Mouse (Mus musculus): ENCODE data around the gene Slc22a2. TPM values are rescaled to one million over a fixed set of nuclear protein-coding genes. Genes with fewer than 3 reads are reported as not detected.
A peak's percentile ranks its signal among the peaks of the same experiment; 100 is the strongest.
"Not testable (repeated sequence)": the region's sequence is repeated elsewhere in the genome, so short reads cannot be mapped to it uniquely, and the experiment has no call there.

Slc22a2 gene
- 0.27 and 0.43 TPM in 2 replicates for total RNA-seq (2021)
- long read RNA-seq, partial matches to known transcripts, result 0 of 1 reads
- long read RNA-seq, other reads (novel, unspliced or antisense), result 1 of 1 reads

DNA sequence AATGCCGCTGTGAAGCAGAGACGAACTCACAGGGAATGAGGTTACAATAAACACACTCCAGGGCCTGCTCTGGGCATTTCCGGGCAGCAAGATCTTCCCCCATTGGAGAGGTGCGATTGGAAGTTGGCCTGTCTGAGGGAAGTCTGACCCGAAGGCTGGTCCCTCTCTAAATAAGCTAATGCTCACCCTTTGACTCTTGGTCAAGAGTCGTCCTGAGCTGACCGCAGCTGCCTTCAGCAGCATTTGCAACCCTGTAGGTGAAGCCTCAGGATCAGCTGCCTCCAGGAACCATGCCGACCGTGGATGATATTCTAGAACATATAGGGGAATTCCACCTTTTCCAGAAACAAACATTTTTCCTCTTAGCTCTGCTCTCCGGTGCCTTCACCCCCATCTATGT lies at the start of gene Slc22a2:
Gene Slc22a2 (plus strand): TSS at position 142 of the 400 bp plus-strand sequence.
- no peak for DNase-seq

DNA sequence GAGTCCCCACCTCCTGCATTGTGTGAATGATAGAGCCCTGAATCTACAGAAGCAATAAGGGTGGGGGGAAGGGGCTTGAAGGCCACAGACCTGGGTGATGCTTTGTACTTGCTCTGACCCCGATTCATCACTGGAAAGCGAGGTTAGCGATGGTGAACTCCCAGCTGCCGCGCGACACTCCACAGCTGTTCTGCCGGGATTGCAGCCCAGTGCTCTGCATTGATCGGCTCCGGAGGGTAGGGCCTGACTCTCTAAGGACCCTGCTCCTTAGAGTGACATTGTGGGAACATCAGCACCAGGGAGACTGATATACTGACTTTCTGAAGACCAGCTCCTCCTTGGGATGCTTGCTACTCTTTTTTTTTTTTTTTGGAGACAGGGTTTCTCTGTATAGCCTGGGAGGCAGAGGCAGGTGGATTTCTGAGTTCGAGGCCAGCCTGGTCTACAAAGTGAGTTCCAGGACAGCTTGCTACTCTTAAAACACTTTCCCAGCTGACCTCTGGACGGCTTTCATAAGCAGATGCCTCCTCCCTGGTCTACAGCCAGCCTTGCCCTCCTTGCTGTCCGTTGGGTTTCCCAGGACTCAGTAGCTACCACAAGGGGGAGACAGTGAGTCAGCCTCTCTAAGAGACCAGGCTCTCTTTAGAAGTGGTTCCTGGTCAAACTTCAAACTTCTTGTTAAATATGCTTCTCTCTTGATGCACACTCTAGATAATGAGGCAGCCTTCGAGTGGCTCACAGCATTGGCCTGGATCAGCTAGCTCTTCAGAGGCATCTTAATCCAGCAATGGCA lies 49.4 kb upstream of the Slc22a2 start:
- DNase-seq, result peak; percentile 60

DNA sequence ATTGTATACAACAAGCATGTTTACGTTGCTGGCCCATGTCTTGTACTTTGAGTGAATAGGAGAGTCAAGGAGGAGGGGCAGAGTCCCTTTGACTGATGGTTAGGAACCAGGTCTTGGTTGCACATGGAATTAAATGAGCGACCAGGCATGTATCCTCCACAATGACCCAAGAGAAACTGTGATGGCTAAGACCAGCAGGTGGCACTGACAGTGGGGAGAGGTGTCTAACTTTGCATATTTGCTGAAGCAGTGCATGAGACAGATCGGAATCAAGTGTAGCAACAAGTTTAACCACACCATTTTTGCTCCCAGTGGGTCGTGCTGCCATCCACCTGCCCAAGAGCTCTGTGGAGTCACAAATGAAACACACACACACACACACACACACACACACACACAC lies 21.7 kb upstream of the Slc22a2 start:
- DNase-seq, result no peak

DNA sequence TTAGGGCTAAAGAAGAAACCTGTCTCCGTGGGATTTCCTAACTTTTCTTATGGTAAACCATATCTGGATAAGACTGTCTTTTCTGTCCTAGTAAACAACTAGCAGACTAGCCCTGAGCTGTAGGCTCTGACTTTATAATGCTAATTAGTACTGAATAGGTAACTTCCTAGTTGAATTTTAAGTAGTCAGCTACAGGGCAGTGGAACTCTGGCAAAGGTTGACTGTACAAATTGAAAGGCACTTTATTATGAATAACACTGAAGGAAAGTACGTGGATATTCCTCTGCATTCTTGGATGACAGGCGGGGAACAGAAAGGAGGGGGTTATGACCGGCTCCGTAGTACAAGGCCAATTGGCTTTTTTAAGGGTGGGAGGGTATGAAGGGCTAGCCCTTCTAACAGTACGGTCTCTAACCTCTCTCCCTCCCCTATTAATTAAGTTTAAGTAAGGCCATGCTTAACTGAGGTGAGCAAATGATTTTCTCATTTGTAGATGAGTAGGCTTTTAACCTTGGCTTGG lies 19.4 kb upstream of the Slc22a2 start:
- DNase-seq, result not testable (repeated sequence)

DNA sequence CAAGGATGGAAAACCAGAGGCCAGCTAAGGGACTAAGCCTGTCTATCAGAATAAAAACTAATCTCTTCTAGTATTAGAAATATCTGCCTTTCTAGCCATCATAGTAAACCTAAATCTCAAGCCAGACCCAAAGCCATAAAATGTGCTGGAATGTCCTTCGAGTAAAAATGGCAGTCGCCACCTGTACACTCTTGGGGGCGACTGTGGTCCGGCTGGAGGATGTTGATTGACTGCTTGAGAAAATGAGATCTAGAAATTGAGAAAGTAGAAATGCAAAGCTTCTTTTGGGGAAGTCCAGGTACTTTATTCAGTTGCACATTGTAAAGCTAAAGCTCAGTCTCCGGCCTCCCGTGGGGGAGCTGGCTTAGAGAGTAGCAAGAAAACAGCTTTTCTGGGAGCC lies 18.5 kb upstream of the Slc22a2 start:
- DNase-seq, result no peak

DNA sequence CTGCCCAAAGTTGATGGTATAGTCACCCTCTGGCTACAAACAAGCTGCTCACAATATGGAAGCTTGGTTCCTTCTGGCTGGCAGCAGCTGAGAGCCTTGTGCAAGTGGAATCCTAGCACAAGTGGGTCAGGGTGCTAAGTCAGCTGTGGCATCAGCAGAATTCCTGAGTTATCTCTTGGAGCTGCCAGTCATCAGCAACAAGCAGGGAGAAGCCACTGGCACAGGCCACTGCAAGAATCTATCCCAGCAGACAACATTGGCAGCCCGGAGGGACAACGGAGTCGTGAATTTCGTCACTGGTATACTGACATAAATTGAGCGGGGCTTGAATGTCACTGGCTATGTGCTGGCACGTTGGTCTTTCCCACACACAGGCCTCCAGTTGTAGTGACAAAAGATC lies 12.6 kb upstream of the Slc22a2 start:
- peak; percentile 31 for DNase-seq

DNA sequence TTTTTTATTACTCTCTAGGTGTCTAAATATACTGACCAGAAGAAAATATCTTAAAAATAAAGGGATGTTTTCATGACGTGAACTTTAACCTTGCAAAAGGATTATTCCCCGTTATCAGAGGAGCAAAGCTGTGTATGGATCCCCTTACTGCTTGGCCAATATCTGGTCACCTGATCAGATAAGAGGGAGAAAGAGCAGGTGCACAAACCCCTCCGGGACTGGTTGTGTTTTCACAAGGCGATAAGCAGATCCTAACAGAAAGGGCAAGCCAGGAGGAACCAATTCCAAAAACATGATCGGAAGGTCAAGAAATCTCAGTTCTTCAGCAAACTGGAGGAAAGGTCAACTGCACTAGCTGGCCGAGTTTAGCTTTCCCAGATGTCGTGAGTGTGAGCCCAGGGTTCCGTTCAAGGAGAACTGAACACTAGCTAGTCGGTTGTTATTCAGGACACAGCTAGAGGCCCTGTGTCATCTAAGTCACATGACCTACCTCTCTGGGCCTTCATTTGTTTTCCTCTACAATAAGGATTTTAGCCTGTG lies 11.9 kb upstream of the Slc22a2 start:
- DNase-seq, result no peak

DNA sequence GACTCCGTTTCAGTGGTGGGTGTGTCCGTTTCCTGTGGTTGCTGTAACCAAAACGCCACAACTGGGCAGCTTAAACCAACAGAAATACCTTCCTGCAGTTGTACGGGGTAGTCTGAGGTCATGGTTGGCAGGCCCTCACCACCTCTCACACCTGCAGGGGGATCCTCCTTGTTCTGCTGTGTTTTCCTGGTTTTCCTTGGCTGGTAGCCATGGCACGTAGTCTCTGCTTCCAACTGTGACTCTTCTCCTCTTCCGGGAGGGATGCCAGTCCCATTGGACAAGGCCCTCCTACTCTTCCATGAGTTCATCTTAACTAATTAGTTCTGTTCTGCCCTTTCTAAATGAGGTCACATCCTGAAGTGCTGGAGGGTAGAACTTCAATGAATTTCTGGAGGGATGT lies 8.5 kb upstream of the Slc22a2 start:
- no peak for DNase-seq

DNA sequence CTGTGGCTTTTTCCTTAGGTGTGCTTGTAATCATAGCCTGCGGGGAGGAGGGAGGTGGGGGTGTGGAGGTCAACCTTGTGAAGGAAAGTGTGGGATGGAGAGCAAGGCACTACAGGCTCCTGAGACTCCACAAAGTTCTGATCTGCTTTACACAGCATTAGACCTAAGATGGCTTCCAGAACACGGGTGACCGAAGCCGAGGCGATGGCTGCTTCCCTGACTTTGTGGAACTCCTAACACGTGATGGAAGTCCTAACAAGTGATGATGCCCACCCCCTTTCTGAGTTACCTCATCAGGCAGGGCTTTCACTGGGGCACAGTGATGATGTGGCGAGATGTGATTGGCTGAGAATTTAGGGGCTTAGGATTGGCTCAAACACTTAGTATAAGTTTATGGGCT lies 6.8 kb upstream of the Slc22a2 start:
- DNase-seq, result no peak

DNA sequence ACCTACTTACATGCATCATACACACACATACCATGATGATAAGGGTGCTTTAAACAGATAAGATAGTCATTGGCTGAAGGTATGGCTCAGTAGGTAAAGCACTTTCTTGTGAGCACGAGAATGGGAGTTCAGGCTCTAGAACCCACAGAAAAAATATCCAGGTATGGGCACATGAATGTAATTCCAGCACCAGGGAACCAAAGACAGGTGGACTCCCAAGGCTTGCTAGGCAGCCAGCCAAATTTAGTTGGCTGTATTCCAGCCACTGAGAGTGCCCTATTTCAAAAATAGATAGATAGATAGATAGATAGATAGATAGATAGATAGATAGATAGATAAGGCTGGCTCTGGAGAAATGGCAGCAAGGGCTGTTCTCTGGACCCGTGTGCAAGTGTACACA lies 1.4 kb downstream of the Slc22a2 start:
- no peak for DNase-seq

DNA sequence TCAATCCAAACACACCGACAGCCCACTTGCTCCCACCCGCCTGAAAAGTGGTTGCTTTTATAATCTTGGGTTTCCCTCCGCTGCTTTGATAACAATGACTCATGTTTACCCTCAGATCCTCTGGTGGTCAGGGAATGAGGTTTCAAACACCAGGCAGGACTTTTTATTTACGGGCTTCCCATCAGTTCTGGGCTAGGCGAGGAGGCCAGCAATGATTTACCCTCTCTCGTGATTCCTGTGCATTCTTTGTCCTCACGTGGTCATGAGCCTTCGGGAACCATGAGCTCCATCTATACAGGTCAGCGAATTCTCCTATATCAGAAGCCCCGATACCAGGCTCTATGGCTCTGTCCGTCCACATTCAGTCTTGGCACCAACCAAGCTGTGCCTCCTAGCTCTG lies 3.0 kb downstream of the Slc22a2 start:
- DNase-seq, result no peak

DNA sequence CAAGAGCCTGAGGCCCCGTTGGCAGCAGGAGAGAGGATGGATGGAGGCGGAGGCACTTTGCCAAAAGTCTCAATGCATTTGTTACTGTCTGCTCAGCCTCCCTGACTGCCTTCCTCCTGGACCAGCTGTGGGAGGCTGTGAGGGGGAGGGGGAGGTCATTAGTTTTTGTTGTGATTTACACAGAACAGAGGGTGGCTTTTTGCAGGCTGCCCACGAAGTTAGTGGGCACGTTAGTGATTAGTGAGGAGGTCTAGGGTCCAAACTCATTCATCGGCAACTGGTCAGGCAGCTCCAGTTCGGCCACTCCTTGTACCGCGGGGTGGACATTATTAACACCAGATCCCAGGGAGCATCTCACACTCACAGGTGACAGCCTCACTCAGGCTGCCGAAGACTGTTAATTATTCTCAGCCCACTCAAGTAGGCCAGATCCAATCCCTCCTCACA lies 4.9 kb downstream of the Slc22a2 start:
- no peak for DNase-seq

DNA sequence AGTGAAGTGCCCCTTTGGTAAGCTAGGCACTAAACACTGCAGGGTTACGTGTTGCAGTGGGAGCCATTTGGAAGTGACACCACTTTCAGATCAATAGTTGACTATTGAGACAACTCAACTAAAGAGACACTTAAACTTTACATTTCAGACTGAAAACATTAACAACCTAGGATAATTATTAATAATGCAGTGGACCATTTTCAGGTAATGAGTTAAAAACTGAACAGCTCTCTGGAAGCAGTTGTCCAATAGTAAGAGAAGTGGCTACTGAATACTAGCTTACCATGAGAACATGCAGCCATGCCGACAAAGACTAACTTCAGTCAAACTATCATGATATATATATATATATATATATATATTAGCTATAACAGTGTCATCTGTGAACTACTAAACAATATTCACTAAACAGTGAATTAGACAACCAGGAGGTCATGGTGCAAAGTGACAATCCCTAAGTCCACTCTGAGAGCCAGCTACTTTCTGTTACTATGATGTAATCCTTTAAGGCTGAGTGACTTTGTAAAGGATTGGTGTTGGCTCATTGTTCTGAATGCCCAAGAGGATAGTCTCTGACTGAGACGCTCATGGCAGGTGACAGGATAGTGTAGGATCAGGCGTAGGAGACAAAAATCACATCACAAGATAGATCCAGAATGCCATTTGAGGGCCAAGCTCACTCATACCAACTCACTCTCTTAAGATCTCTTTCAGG lies 7.1 kb downstream of the Slc22a2 start:
- DNase-seq, result no peak

DNA sequence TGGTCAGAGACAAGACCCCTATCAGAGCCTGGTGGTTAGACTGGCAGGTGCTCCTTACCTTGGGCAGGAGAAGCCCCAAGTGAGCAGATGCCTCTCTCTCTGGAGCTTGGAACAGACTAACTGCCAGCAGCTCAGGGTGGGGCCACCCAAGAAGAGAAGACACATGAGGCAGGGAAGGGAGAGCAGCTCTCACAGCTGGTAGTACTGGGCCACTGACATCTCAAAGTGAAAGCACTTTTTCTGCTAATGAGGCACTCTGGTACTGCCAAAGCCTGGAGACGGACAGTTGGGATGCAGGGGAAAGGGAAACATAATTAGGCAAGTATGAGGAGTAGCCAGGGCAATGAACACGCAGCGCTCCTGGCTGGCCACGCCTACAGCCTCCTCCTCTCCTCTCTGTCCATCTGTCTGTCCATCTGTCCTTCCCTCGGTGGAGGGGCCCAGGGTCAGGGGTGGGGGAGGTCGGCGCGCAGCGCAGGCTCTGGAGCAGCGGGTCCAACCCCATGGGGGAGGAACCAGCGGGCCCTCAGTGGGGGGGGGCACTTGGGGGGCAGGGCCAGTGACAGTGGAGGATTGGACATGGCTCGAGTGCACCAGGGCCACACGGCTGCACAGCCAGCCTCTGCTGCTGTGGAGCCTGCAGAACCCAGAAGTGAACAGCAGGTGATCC lies 12.0 kb downstream of the Slc22a2 start:
- no peak for DNase-seq

DNA sequence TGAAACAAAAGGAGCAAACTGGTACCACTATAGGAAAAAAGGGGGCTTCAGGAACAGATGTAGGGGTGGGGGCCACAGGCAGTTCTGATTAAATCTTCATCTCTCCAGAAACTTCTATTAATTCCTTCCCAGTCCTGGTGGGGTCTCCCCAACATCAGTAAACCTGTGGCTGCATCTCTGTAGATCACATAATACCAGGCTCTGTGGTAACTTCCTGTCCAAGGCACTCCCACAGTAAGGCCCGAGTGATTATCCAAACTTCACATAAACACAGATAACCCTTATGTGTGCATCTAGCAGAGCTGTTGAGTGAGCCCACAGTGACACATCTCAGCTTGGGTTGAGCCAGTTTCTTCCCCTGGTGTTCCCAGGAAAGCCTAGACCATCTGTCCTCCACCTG lies 22.7 kb downstream of the Slc22a2 start:
- no peak for DNase-seq

DNA sequence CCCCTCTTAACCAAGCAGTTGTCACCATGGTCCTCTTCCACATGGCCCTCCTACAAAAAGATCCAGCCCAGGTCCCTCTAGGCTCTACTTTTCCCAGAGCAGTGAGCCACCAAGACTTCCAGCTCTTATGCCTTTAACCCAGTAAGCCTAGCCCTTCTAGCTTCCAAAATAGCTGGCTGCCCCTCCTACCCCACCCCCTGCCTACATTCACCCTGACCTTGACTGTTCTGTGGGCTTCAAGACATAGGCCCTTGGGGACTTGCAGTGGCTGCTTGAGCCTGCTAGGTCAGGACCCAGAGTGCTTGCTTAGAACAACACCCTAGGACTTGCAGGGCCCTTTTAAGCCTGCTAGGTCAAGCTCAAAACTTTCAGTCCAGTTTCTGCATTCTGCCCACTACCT lies 23.3 kb downstream of the Slc22a2 start:
- no peak for DNase-seq

DNA sequence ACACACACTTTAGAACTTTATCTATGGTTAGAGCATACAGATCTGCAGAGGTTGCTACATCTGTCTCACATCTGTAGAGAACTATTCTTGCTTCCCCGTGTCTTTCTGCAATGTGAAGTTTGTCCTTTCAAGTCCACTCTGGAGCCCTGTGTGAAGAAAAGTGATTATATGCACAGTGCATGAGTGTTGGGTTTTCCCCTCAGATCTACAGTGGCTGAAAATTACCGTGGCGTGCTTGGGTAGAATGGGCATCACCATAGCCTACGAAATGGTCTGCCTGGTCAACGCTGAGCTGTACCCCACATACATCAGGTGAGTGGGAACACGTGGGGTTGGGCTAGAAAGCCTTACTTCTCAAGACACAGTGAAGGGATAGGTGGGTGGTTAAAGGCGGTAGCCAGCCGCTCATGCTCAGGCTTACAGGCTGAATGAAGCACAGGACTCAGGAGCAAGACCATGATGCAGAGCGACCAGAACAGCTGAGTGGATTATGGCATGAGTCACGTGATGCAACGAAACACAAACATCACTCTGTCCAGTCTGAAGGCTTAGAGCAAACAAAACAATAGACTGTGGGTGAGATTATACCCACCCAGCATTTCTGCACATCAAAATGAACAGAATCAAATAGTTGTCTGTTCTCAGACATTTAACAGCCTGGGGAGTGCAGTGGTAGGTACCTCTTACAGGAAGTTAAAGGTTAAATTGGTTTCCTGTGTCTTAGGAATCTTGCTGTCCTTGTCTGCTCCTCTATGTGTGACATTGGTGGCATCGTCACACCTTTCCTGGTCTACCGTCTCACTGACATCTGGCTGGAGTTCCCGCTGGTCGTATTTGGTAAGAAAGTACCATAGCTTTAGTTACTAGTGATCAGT lies 30.8 kb downstream of the Slc22a2 start:
- no peak for DNase-seq

DNA sequence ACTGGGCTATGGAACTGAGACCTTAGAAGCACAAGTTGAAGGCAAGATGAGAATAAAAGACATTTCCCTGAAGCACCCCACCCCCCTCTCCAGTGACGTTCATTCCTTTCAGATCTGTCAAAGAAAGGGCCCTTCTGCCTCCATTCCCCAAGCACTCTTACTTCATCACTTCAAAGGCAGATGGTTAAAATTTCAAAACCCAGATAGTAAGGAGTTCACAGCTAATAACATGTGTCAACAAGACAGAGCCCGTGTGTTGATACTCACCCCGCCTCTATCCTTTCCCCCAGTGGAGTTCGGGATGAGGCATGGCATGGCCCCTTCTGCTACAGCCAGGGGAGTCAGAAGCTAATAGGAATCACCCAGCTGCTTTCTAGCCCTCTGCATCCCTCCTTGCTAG lies 31.5 kb downstream of the Slc22a2 start:
- no peak for DNase-seq

DNA sequence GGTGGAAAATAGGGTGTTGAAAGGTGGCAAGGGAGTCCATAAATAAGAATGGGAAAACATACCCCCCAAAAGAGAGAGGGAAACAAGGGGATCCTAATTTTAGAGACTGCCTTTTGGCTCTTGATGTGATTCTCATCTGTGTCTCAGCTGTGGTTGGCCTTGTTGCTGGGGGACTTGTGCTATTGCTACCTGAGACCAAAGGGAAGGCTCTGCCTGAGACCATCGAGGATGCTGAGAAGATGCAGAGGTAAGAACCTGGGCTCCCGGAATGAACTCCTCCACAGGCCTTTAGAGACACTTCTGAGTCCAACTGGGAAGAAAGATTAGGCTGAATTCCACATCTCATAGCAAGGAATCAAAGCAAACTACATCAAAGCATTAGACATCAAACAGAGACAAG lies 35.7 kb downstream of the Slc22a2 start:
- no peak for DNase-seq

DNA sequence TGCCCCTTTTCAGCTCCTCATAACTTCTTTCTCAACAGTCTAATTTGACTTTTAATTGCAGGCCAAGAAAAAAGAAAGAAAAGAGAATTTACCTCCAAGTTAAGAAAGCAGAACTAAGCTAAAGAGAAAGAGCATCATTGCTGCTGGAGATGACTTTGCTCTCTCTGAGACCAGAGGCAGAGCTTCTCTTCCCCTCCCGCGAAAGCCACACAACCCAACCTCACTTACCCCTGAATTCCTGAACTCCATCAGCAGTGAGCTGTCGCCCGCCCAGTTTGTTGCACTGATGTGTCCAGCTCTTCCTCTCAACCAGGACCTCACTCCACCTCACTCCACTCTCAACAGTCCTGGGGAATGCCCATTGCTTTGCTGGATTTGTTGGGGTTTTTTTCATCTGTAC lies 44.1 kb downstream of the Slc22a2 start:
- no peak for DNase-seq

DNA sequence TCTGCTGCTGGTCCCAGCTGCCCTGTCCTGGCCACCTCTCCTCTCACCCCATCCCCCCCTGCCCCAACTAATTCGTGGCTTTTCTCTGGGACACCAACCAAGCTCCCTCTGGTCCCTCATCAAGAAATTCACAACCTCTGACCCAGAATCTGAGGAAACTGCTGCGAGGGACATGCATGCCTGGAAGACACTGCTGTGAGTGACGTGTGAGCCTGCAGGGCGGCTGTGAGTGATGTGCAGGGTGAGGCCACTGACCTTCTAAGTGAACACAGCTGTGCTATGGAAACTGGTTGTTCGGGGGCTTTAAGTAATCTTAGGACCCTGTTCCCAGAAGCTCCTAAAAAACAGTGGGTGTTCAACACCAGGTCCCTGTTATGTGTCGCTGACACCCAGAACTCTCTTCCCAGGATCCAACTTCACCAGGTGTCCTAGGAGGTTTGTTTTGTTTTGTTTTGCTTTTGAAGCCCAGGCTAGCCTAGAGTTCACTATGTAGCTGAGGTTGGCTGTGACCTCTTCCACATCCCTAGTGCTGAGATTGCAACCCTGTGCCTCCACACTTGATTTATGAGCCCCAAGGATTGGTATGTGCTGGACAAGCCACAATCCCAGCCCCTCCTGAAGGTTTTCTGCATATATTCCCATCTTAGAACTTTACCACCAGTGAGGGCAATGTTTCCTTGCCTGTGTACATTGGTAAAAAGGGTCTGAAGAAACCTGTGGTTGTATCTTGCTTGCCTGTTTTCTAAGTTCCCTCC lies 47.2 kb downstream of the Slc22a2 start:
- no peak for DNase-seq

All from adrenal gland, postnatal 25 days (tissue).